Mouse (Mus musculus): ENCODE measurements around the gene Mgst3. TPM values are rescaled to one million over a fixed set of nuclear protein-coding genes. Genes with fewer than 3 reads are reported as not detected.

Gene Mgst3
- polyA plus RNA-seq, 1 experiment from 2014 or later, result 48.8 TPM

DNA sequence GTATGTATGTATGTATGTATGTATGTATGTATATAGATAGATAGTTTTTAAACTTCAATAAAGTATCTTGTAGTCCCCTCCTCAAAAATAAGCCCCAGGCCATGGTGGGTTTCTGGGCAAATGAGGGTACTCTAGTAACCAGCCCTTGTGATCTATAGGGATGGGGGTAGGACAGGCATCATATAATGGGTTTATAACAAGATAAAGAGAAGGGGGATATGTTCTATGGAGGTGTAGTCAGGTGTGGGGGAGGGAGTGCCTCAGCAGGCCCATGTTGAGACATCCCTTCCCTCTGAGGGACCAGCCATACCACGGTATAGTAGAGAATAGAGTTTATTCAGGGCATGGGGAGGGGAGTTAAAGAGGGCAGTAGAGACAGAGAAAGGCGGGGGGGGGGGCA lies 7.2 kb downstream of the Mgst3 start:
- H3K36me3 ChIP-seq, result no peaks in the 10 kb centered on the region
- WGBS, result 63% methylated on average over 2 of the region's 2 CpGs
- ATAC-seq (ENCODE audit: low FRiP score, low read depth), result no peak
- H3K4me2 ChIP-seq (replicated peaks), result no peak overlapping the region
- H3K27me3 ChIP-seq, result peaks cover 20% of the 10 kb centered on the region
- H3K4me1 ChIP-seq, result peaks cover 8% of the 10 kb centered on the region
- no peak overlapping the region for H3K27ac ChIP-seq (replicated peaks)
- H3K4me3 ChIP-seq, result no peak overlapping the region
- no peak overlapping the region for H3K9ac ChIP-seq (replicated peaks)
- H3K9me3 ChIP-seq, result no peaks in the 10 kb centered on the region

GRCm38 (mm10) chr1:167385636-167386035 lies 8.0 kb downstream of the Mgst3 start:
- Histone ChIP-seq H3K9me3 (no peaks in the 10 kb centered on the region), H3K27ac (replicated peaks) (no peak overlapping the region), H3K4me3 (no peak overlapping the region), H3K9ac (replicated peaks) (no peak overlapping the region), H3K4me1 (peaks cover 8% of the 10 kb centered on the region), H3K4me2 (replicated peaks) (no peak overlapping the region), H3K36me3 (no peaks in the 10 kb centered on the region), H3K27me3 (peaks cover 20% of the 10 kb centered on the region)
- no peak for ATAC-seq (ENCODE audit: low FRiP score, low read depth)
- WGBS, result 31% methylated on average over 5 of the region's 5 CpGs

GRCm38 (mm10) chr1:167385211-167385610 lies 8.4 kb downstream of the Mgst3 start:
- H3K9me3 ChIP-seq, result no peaks in the 10 kb centered on the region
- peaks cover 8% of the 10 kb centered on the region for H3K4me1 ChIP-seq
- no peak overlapping the region for H3K27ac ChIP-seq (replicated peaks)
- no peak for ATAC-seq (ENCODE audit: low FRiP score, low read depth)
- H3K27me3 ChIP-seq, result peaks cover 20% of the 10 kb centered on the region
- H3K36me3 ChIP-seq, result no peaks in the 10 kb centered on the region
- 90% methylated on average over 2 of the region's 2 CpGs for WGBS
- no peak overlapping the region for H3K4me2 ChIP-seq (replicated peaks)
- H3K4me3 ChIP-seq, result no peak overlapping the region
- no peak overlapping the region for H3K9ac ChIP-seq (replicated peaks)

DNA sequence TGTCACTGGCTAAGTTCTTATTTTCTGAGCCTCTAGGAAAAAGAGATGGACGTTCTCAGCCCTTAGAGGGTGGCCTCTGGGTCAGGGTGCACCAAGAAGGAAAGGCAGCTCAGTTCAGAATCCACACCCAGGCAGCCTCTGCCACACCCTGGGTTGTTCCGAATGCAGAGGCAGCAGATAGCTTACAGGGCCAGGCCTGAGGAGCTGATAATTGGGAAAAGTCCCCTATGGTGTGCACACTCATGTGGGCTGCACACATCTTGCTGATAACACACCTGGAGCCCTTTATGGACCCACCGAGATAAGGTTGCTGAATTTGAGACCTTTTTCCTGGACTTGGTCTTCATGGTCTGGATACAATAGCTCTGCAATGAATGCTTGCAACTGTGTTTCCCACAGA lies 9.5 kb downstream of the Mgst3 start:
- H3K9ac ChIP-seq (replicated peaks), result no peak overlapping the region
- H3K9me3 ChIP-seq, result no peaks in the 10 kb centered on the region
- H3K27me3 ChIP-seq, result peaks cover 20% of the 10 kb centered on the region; the same call in 1 of the 2 replicates
- no peak overlapping the region for H3K27ac ChIP-seq (replicated peaks)
- no peak overlapping the region for H3K4me2 ChIP-seq (replicated peaks)
- no peak overlapping the region for H3K4me3 ChIP-seq
- H3K36me3 ChIP-seq, result no peaks in the 10 kb centered on the region
- H3K4me1 ChIP-seq, result peaks cover 8% of the 10 kb centered on the region
- no peak for ATAC-seq (ENCODE audit: low FRiP score, low read depth)
- WGBS, result 83% methylated on average over 3 of the region's 3 CpGs

DNA sequence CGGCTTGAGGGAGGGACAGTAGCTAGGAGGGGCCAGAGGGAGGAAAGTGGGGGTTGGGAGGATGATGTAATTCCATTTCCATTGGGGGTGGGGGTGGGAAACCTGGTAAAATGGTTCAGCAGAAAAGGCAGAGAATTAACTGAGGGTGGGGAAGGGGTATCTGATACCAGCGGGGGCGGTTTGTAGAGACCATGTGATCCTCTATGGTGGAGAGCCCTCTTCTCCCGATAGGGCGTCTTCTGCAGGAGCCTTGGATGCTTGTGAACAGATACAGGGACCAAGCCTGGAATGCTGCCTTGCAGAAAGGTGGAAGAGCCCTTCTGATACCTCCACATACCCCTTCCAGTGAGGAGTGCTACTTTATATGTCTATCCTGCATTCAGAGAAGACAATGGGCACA lies 10.5 kb downstream of the Mgst3 start:
- Histone ChIP-seq H3K27ac (replicated peaks) (no peak overlapping the region), H3K4me3 (no peak overlapping the region), H3K4me2 (replicated peaks) (no peak overlapping the region), H3K9ac (replicated peaks) (no peak overlapping the region), H3K9me3 (no peaks in the 10 kb centered on the region), H3K4me1 (peaks cover 8% of the 10 kb centered on the region), H3K36me3 (no peaks in the 10 kb centered on the region), H3K27me3 (peaks cover 13% of the 10 kb centered on the region; the same call in 1 of the 2 replicates)
- no peak for ATAC-seq (ENCODE audit: low FRiP score, low read depth)
- WGBS, result 88% methylated on average over 5 of the region's 5 CpGs

- H3K9ac ChIP-seq (replicated peaks), result no peak overlapping the region
- H3K36me3 ChIP-seq, result no peaks in the 10 kb centered on the region
- no peak overlapping the region for H3K4me3 ChIP-seq
- H3K4me2 ChIP-seq (replicated peaks), result no peak overlapping the region
- no peaks in the 10 kb centered on the region for H3K9me3 ChIP-seq
- WGBS, result 79% methylated on average over 5 of the region's 5 CpGs
- ATAC-seq (ENCODE audit: low FRiP score, low read depth), result no peak
- H3K27ac ChIP-seq (replicated peaks), result no peak overlapping the region
- H3K4me1 ChIP-seq, result peaks cover 8% of the 10 kb centered on the region
- peaks cover 13% of the 10 kb centered on the region; the same call in 1 of the 2 replicates for H3K27me3 ChIP-seq
These were observed 10.9 kb downstream of the Mgst3 start for GRCm38 (mm10) chr1:167382763-167383162.

DNA sequence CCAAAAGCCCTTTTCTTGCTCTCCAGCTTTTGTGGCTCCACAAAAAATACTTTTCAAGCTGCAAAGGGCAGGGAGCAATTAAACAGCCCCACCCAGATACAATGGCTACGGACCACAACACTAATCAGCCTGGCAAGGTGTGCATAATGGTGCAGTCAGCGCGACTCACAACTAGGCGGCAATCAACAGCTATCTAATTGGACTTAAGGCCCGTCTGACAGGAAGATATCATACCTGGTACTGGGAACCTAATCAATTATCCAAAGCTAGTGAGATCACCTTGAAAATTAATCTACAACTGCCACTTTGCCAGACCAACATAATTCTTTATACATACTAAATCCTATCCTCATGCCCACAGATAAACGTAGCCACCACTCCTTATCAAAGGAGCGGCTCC lies 11.3 kb downstream of the Mgst3 start:
- no peaks in the 10 kb centered on the region for H3K9me3 ChIP-seq
- no peak overlapping the region for H3K9ac ChIP-seq (replicated peaks)
- H3K36me3 ChIP-seq, result 0 out of 2 replicates have a peak, but pooled peaks cover 2% of the 10 kb centered on the region
- H3K4me2 ChIP-seq (replicated peaks), result no peak overlapping the region
- H3K4me3 ChIP-seq, result no peak overlapping the region
- no peak for ATAC-seq (ENCODE audit: low FRiP score, low read depth)
- H3K27ac ChIP-seq (replicated peaks), result no peak overlapping the region
- peaks cover 13% of the 10 kb centered on the region; the same call in 1 of the 2 replicates for H3K27me3 ChIP-seq
- 90% methylated on average over 7 of the region's 7 CpGs for WGBS
- H3K4me1 ChIP-seq, result peaks cover 8% of the 10 kb centered on the region

- WGBS, result 87% methylated on average over 8 of the region's 8 CpGs
- Histone ChIP-seq H3K9ac (replicated peaks) (no peak overlapping the region), H3K27me3 (peaks cover 7% of the 10 kb centered on the region; the same call in 1 of the 2 replicates), H3K4me3 (no peak overlapping the region), H3K9me3 (no peaks in the 10 kb centered on the region), H3K27ac (replicated peaks) (no peak overlapping the region), H3K4me2 (replicated peaks) (no peak overlapping the region), H3K4me1 (peaks cover 8% of the 10 kb centered on the region), H3K36me3 (peaks cover 12% of the 10 kb centered on the region; the same call in 1 of the 2 replicates)
- no peak for ATAC-seq (ENCODE audit: low FRiP score, low read depth)
These were observed 12.3 kb downstream of the Mgst3 start for GRCm38 (mm10) chr1:167381050-167382015.

DNA sequence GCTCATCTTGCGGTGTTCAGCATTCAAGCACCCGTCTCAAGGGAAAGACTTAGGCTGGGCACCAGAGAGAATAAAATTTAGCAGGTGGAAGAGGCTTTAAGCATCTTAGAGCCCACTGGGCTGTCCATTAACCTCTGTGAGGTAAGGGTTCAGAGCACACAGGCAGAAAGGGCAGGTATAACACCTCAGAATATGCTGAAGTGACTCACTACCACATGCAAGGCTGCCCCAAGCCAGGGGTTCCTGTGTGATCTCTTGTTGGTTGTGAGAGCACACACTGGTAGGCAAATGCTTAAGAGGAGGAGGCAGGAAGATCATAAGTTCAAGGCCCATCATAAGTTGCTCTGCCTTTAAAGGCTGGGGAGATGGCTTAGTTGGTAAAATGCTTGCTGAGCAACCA lies 13.4 kb downstream of the Mgst3 start:
- H3K27me3 ChIP-seq, result peaks cover 8% of the 10 kb centered on the region
- no peak overlapping the region for H3K4me2 ChIP-seq (replicated peaks)
- no peak overlapping the region for H3K9ac ChIP-seq (replicated peaks)
- no peak overlapping the region for H3K4me3 ChIP-seq
- peaks cover 12% of the 10 kb centered on the region; the same call in 1 of the 2 replicates for H3K36me3 ChIP-seq
- H3K27ac ChIP-seq (replicated peaks), result no peak overlapping the region
- no peaks in the 10 kb centered on the region for H3K9me3 ChIP-seq
- no peak for ATAC-seq (ENCODE audit: low FRiP score, low read depth)
- peaks cover 8% of the 10 kb centered on the region for H3K4me1 ChIP-seq
- 83% methylated on average over 2 of the region's 2 CpGs for WGBS

GRCm38 (mm10) chr1:167379751-167380150 lies 13.9 kb downstream of the Mgst3 start:
- H3K27ac ChIP-seq (replicated peaks), result no peak overlapping the region
- H3K36me3 ChIP-seq, result peaks cover 12% of the 10 kb centered on the region; the same call in 1 of the 2 replicates
- WGBS, result 57% methylated on average over 5 of the region's 5 CpGs
- H3K9me3 ChIP-seq, result no peaks in the 10 kb centered on the region
- H3K9ac ChIP-seq (replicated peaks), result no peak overlapping the region
- no peak overlapping the region for H3K4me3 ChIP-seq
- no peak overlapping the region for H3K4me2 ChIP-seq (replicated peaks)
- peaks cover 13% of the 10 kb centered on the region for H3K27me3 ChIP-seq
- no peak for ATAC-seq (ENCODE audit: low FRiP score, low read depth)
- peaks cover 8% of the 10 kb centered on the region for H3K4me1 ChIP-seq

DNA sequence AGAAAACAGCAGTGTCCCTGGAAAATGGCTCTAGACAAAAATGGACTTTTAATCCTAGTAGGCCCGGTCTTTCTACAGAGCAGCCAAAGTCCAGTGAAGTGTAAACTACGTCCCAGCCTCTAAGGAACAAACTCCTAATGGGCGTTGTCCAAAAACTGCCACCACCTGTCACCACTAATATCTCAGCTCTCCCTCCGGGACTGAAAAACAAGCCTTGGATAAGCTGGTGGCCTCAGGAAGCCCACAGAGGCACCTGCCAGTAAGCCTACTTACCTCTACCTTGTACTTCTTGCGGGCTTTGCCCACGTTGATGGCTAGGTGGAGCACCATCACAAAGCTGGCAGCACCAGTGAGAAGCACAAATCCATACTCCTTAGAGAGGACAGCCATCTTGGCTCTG lies 15.6 kb downstream of the Mgst3 start:
- Histone ChIP-seq H3K9me3 (no peaks in the 10 kb centered on the region), H3K4me3 (no peak overlapping the region), H3K27ac (replicated peaks) (no peak overlapping the region), H3K9ac (replicated peaks) (no peak overlapping the region), H3K36me3 (peaks cover 12% of the 10 kb centered on the region; the same call in 1 of the 2 replicates), H3K27me3 (peaks cover 13% of the 10 kb centered on the region; the same call in 1 of the 2 replicates), H3K4me1 (peaks cover 13% of the 10 kb centered on the region), H3K4me2 (replicated peaks) (no peak overlapping the region)
- 82% methylated on average over 6 of the region's 6 CpGs for WGBS
- no peak for ATAC-seq (ENCODE audit: low FRiP score, low read depth)

- no peak for ATAC-seq (ENCODE audit: low FRiP score, low read depth)
- peaks cover 8% of the 10 kb centered on the region; the same call in 1 of the 2 replicates for H3K4me1 ChIP-seq
- WGBS, result 64% methylated on average over 2 of the region's 2 CpGs
- H3K4me3 ChIP-seq, result no peak overlapping the region
- H3K9ac ChIP-seq (replicated peaks), result no peak overlapping the region
- H3K27ac ChIP-seq (replicated peaks), result no peak overlapping the region
- peaks cover 12% of the 10 kb centered on the region; the same call in 1 of the 2 replicates for H3K36me3 ChIP-seq
- peaks cover 10% of the 10 kb centered on the region; the same call in 1 of the 2 replicates for H3K27me3 ChIP-seq
- H3K9me3 ChIP-seq, result no peaks in the 10 kb centered on the region
- no peak overlapping the region for H3K4me2 ChIP-seq (replicated peaks)
These were observed 18.7 kb downstream of the Mgst3 start for GRCm38 (mm10) chr1:167374942-167375341.
